Mouse (Mus musculus): ENCODE results near the gene Ncoa7.

DNA sequence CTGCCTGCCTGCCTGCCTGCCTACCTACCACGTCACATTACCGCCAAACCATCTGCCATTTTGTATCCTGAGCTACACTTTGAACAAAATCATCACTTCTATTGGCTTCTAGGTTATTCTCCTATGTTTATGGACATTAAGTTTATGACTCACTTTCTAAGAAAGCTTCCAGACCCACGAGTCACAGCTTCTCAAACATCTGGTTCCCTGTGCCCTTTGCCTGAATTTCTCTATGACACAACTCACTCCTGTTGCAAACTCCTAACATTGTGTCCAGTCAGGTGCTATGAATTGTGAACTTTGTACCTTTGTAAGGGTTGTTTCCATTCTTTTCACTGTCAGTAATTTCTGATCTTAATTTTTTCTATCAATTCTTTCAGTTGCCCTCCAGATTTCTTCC, 164.9 kb downstream of the Ncoa7 start:
- TF ChIP-seq POLR2A (IDR thresholded peaks at IDR 0.05; ENCODE audit: insufficient read length, low read depth) (no peak), TCF12 (IDR thresholded peaks at IDR 0.05; ENCODE audit: insufficient read depth, poor library complexity, severe bottlenecking) (no peak), USF1 (IDR thresholded peaks at IDR 0.05; ENCODE audit: low read depth) (no peak), MAX (IDR thresholded peaks at IDR 0.05; ENCODE audit: low read depth) (no peak), POLR2AphosphoS2 (IDR thresholded peaks at IDR 0.05; ENCODE audit: insufficient read length, low read depth) (no peak), E2F4 (IDR thresholded peaks at IDR 0.05; ENCODE audit: insufficient read depth) (no peak), REST (IDR thresholded peaks at IDR 0.05; ENCODE audit: insufficient read depth, insufficient read length) (no peak), TCF3 (IDR thresholded peaks at IDR 0.05; ENCODE audit: insufficient read length, low read depth) (no peak), MYOD1 (IDR thresholded peaks at IDR 0.05; ENCODE audit: control insufficient read depth in 1 of 3, insufficient read length in 2 of 3, low read depth in 2 of 3) (no peak), CEBPB (IDR thresholded peaks at IDR 0.05; ENCODE audit: insufficient read depth, poor library complexity, severe bottlenecking) (no peak), MYOG (IDR thresholded peaks at IDR 0.05; ENCODE audit: control insufficient read depth in 1 of 3, insufficient read depth in 1 of 3, insufficient read length in 2 of 3, low read depth in 2 of 3) (no peak), SRF (IDR thresholded peaks at IDR 0.05; ENCODE audit: control insufficient read depth, insufficient read length, low read depth) (no peak)

Measured in myocyte (in vitro differentiated cells).